Mouse (Mus musculus): Measurements from ENCODE around the gene Rgs21.

The Rgs21 gene

GRCm38 (mm10) chr1:144567567-144567966 is at the start of gene Rgs21:
Gene Rgs21, minus strand, starts transcription at chr1:144567667.
- DNase-seq, result no peak

- no peak for DNase-seq
Measured at GRCm38 (mm10) chr1:144604071-144604470, 36.6 kb upstream of the Rgs21 start.

- no peak for DNase-seq
Measured at GRCm38 (mm10) chr1:144602987-144603386, 35.5 kb upstream of the Rgs21 start.

GRCm38 (mm10) chr1:144579321-144579720 is 11.9 kb upstream of the Rgs21 start:
- DNase-seq, result no peak

DNA sequence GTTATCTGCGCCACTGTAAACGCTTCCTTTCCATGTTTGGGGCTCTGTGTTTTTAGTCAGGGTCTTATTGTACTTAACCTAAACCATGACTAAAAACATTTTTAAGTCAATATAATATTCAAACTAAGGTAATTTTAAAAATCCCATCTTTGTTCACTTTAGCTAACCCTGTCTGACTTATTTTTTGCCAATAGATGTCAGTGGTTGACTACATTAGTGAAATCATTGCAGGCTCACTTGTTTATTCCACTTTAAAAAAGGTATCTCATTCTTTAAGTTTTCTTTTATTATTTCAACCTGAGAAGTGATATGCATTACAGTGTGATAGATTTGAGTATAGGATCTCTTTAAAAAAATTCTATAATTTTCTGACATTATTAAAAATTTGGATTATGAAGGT is 5.5 kb upstream of the Rgs21 start:
- DNase-seq, result no peak

GRCm38 (mm10) chr1:144569905-144570304 is 2.4 kb upstream of the Rgs21 start:
- DNase-seq, result no peak

DNA sequence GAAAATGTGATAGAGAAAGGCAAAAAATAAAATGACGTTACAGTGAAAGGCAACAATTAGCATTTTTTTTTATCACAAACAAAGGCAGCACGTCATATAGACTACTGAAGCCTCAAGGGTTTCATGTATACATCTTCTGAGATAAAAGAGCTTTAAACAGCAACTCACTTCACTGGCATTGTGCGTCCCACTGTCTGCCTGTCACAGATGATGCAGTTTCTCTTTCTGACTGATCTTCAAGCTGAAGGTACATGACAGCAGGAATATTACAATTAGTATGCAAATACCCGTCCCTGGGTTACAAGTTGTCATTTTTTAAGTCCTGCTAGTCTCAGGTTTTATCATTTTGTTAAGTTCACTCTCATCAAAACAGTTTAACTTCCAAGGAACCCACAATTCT is 22.3 kb downstream of the Rgs21 start:
- no peak for DNase-seq

GRCm38 (mm10) chr1:144544497-144544961 is 22.9 kb downstream of the Rgs21 start:
- no peak for DNase-seq

GRCm38 (mm10) chr1:144531746-144532145 is 35.7 kb downstream of the Rgs21 start:
- no peak for DNase-seq

- no peak for DNase-seq
Measured at GRCm38 (mm10) chr1:144517878-144518426, 49.5 kb downstream of the Rgs21 start.

DNA sequence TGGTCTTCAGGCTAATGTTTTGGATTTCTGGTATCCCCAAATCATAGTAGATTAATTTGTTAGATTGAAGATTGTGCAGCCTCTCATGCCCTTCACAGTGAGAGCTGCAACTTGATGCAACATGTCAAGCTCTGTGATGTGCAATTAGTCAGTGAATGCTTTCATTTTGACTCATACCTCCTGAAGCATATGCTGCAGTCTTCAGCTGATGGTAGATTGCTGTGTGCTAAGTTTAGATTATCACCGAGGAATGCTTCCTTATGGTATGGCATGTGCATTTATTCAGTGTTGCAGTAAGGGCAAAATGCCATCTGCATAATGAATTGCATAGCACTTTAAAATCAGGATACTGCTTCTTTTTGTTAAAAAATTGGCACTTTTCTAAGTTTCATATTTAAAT is 65.2 kb downstream of the Rgs21 start:
- DNase-seq, result no peak

GRCm38 (mm10) chr1:144500423-144500822 is 67.0 kb downstream of the Rgs21 start:
- DNase-seq, result no peak

DNA sequence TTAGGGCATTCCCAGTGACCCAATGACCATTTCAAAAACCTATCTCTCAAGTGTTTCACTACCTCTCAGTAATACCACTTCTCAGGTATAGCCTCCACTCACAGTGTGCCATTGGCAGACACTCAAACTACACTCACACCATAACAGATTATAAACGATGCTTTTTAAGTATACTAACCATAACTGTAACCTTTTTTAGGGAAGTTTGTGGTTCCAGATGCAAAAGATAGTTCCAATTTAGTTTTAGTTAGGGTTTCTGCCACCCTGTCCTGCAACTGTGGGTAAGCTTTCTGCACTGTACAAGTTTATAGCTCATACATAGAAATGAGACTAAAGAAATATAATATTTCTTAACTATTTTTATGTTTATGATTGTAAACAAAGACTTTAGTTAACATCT is 67.7 kb downstream of the Rgs21 start:
- no peak for DNase-seq

GRCm38 (mm10) chr1:144498725-144499124 is 68.7 kb downstream of the Rgs21 start:
- no peak for DNase-seq

GRCm38 (mm10) chr1:144498051-144498450 is 69.4 kb downstream of the Rgs21 start:
- no peak for DNase-seq

DNA sequence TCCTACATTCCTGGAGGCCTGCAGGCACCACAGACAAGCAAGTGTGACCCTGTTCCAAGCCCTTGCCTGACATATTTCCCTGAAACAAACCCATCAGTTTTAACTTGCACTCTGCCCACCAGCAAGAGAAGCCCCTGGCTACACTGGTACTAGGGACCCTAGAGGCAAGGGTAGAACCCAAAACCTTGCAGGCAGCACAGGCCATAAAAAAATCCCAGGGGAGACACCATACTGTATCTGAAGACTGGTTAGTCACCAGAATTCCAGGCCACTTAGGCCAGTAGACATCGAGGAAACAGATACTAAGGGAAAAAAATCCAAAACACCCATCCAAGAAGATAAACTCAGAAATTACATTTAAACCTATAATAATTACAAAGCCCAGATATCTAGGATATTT is 74.1 kb downstream of the Rgs21 start:
- no peak for DNase-seq

DNA sequence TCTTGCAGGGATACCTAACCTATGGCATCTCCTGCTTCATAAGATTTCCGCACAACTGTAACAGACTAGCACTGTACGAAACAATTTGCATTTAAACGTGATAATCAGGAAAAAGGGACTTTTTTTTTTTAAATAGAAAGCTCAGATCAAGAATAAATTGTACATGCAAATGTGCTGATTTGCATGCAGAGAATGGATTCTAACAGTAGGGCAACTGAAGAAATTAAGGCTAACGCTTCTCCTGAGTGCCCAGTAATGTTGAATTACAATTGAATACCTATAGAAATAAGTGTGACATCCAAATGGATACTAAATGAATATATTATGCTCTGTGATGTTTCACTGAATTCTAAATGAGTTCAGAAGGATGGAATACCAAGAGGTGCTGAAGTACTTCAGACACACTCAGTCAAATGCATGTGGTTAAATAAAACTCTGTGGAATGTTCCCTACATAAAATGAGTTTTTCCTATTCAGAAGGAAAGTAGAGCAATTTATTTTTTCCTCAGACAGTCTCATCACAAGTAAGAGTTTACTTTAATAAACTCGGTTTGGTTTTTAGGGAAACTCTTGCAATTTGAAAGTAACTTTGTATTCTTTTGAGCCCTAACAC is 79.1 kb downstream of the Rgs21 start:
- DNase-seq, result no peak

Measured in kidney, postnatal 25 days (tissue).